Mouse (Mus musculus) WW6 (cell line): ENCODE measurements around the gene Kpna2.
"Not testable (repeated sequence)": the region's sequence is repeated elsewhere in the genome, so short reads cannot be mapped to it uniquely, and the experiment has no call there.

Source experiments
- DNase-seq: peaks from one replicate; pipeline ENCODE4 v3.0.0-alpha.2; 2013; ENCODE audit warnings: low read depth, low spot score

The Kpna2 gene

GRCm38 (mm10) chr11:106999151-106999948 is at the start of gene Kpna2:
Gene Kpna2 (minus strand): TSS chr11:106999541.
- peak; percentile 97 for DNase-seq

DNA sequence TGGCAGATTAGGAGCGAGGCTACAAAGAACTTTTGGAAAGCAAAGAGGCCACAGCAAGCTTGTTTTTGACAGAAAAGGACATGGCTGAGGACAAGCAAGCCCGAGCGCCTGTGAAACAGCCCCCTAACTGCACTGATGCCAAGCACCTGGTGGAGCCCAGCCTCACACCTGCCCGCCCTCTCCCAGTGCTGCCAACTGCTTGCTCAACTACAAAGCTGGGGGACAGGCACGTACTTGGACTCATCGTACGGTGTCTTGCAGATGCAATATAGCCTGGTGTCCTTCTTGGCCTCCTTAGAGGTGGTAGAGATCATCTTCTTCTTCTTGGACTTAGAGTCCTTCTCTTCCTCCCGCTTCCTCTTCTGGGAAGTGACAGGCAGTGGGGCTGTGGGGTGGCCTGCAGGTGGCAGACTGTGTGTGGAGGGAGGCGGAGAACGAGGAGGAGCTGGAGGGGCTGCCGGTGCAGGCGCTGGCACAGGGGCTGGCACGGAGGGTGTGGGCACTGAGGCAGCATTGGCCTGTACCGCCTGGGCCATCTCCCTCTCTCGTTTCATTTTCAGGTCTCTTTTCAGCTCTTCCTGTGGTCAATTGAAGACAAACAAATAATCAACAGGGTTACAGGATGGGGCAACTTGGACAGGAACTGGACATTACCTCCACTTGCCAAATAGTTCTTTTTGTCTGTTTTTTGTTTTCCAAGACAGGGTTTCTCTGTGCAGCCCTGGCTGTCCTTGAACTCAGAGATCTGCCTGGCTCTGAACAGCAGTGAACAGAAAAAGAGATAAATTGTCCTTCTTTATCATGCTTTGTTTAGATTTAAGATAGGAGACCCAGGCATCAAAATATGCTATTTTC is 47.7 kb upstream of the Kpna2 start:
- no peak for DNase-seq

GRCm38 (mm10) chr11:107045546-107045945 is 46.2 kb upstream of the Kpna2 start:
- no peak for DNase-seq

DNA sequence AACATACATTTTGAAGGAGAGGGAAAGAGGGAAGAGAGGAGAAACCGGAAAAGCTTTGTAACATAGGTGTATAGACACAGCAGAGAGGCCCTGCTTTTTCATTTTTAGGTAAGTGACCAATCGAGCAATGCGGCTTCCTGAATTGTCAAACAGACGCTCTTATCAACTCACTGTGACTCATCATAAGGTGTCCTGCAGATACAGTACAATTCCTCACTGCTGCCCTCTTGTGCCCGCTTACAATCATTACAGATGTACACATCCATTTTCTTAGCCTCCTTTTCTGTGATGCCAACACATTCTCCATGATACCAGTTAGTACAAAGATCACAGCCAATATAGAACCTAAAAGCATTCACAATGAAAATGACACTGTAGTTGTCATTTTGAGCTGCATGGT is 45.0 kb upstream of the Kpna2 start:
- peak; percentile 57 for DNase-seq

DNA sequence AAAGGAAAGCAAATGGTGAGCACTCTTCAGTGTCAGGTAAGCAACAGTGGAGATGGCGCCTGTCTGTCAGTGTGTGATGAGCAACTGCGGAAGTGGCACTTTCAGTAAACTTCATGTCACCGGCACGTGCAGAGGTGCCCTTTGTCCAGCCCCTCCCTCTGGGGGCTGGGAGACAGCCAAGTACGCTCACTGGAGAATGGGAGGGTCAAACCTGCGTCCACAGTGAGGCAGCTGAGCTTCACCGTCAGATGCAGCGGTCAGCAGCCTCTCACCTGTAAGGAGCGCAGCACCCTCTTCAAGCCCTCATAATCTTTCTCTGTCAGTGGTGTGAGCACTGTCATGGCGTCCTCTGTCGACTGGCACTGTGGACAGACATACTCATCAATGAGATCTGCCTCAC is 44.0 kb upstream of the Kpna2 start:
- DNase-seq, result no peak

GRCm38 (mm10) chr11:107041396-107041795 is 42.1 kb upstream of the Kpna2 start:
- no peak for DNase-seq

- DNase-seq, result no peak
Observed at GRCm38 (mm10) chr11:107039417-107039816, 40.1 kb upstream of the Kpna2 start.

- no peak for DNase-seq
Observed at GRCm38 (mm10) chr11:107034085-107034810, 34.9 kb upstream of the Kpna2 start.

DNA sequence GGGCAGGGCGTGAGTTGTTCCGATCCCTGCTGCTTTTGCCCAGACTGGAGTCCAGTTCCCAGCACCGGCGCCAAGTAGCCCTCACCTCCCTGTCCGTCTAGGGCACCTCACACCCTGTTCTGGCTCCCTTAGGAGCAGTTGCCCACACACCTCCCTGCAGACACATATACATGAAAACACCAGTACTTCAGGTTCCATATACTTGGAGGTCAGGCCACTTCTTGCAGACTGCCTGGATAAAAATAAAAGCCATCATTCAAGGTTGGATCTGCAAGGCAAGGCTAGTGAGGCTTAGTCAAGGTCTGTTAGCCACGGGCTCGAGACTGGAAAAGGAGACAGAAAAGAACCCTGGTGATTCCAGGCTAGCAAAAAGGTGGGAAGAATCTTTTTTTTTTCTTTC is 32.3 kb upstream of the Kpna2 start:
- DNase-seq, result no peak

DNA sequence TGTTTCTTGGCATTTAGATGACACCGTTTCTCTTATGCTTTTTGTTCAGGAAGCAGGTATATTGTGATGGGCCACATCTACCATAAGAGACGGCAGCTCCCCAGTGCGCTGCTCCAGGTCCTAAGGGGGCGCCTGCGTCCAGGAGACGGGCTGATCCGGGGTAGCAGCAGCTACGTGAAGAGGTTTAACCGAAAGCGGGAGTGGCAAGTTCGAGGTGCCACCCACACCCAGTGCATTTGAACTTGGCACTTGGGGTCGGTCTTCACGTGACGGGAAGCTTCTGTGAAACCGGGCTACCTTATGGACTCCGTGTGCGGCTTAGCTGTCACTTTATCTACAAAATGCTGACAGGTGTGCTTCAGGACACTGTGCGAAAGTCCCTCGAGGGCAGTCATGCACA is 30.2 kb upstream of the Kpna2 start:
- DNase-seq, result no peak

GRCm38 (mm10) chr11:107028754-107029153 is 29.4 kb upstream of the Kpna2 start:
- DNase-seq, result no peak

DNA sequence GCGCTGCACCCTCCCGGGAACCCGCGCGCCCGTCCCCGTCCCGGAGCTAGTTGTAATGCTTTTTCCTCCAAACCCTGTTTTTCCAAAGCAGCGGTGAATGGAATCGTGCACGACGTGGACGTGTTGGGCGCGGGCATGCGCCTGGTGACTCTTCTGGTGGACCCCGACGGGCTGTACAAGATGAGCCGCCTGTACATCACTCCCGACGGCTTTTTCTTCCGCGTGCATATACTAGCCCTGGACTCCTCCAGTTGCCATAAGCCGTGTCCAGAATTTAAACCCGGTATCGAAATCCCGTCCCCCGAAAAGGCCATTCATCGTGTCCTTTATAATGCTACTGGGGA is 28.9 kb upstream of the Kpna2 start:
- no peak for DNase-seq

DNA sequence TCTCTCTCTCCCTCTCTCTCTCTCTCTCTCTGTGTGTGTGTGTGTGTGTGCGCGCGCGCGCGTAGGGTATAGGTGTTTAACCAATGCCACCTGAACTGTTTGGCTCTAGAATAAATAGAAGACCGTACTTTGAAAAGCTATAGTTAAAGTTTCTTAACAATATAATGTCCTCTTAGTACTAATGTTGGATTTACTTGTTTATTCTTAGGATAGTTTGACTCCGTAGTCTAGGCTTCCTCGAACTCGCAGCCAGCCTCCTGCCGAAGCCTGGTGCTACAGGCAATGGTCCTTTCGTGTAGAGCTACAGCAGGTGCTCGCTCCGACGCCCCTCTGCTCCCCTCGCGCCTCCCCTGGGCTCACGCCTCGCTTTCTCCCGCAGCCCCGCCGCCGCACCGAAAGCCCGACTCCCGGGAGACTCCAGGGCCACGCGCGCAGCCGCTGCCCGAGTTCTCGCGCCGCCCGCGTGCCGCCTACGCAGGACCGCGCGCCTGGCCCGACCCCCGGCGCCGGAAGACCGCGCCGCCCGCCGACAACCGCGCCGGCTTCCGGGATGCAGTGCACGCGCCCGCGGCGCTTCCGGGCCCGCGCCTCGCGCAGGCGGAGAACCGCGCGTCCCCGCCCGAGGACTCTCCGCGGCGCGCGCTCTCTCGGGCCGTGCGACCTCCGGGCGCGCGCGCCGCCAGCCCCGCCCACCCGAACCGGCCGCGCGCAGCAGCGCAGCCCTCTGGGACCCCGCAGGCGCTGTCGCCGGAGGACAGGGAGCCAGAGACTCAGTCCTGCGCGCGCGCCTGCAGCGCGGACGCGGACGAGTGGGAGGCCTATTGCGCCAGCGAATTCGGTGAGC is 28.3 kb upstream of the Kpna2 start:
- DNase-seq, result peak; percentile 78

DNA sequence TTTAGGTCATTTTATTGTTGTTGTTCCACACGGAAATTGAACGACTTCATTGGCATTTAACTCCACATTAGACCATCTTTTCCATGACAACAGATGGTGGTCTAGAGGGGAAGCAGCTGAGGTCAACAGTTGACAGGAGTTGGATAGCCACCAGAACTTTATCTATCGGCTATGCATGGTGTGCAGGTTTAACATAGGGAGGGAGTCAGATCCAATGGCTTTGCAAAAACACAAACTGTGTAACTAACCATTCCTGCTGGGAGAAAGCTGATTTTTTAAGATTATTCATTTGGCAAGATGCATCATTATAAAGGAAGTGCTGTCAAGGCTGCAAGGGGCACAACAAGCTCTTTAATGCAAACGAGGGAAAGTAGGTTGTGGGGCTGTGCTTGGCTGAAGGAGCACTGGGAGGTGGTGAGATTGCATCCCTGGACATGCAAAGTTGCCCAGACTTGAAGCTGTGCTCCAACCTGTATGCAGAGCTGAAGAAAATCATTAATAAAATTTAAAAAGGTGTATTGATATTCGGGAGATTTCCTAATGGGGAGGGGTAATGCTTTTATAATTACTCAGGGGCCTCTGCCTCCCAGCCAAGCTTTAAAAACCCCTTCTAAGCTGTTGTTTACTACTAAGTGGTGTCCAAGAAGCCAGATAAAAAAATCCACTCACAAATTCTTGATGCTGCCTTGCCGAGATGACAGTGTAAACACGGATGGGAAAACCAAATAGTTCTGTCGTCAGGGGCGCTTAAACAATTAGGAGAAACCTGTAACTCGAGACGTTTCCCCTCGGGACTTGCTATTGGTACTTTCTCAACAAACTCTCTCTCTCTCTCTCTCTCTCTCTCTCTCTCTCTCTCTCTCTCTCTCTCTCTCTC is 27.5 kb upstream of the Kpna2 start:
- DNase-seq, result no peak

- DNase-seq, result no peak
Observed at GRCm38 (mm10) chr11:107025411-107026321, 26.3 kb upstream of the Kpna2 start, which contains the start of gene 1810010H24Rik. Gene 1810010H24Rik (plus strand): TSS chr11:107025681.

GRCm38 (mm10) chr11:107024406-107024805 is 25.1 kb upstream of the Kpna2 start:
- no peak for DNase-seq

- no peak for DNase-seq
Observed at GRCm38 (mm10) chr11:107022050-107022683, 22.8 kb upstream of the Kpna2 start.

GRCm38 (mm10) chr11:107019722-107020121 is 20.4 kb upstream of the Kpna2 start:
- not testable (repeated sequence) for DNase-seq

GRCm38 (mm10) chr11:107019318-107019717 is 20.0 kb upstream of the Kpna2 start:
- DNase-seq, result peak; percentile 59
